Mouse (Mus musculus) heart, postnatal 0 days (tissue): ENCODE measurements around the gene Zfp626.

Source experiments
- CTCF ChIP-seq: IDR thresholded peaks from 2 replicates; pipeline ENCODE4 v1.5.1; 2016; ENCODE audit warnings: antibody characterized with exemption, control low read depth, low read depth
- EP300 ChIP-seq: IDR thresholded peaks from 2 replicates; pipeline ENCODE4 v1.6.1; 2016; ENCODE audit warnings: antibody characterized with exemption, low read depth

DNA sequence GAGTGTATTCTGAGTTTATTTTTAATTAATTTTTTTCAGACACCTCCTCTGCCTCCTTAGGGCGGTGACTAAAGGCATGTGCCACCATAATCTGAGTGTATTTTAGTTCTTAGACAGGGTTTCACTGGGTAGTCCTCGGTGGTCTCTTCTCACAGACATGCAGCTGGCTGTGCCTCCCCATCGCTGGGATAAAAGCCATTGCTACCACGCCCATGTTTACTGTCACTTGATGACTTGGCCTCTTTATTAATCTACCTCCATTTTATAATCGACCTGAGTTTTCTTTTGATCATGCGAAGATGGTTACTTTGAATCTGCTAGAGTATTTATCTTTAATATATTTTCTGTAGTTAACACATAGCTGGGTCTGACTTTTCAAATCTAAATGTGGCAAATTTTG is 30.9 kb downstream of the Zfp626 start:
- no peak for TF ChIP-seq CTCF
- TF ChIP-seq EP300 = no peak
